Mouse (Mus musculus) urinary bladder, postnatal 25 days (tissue): ENCODE measurements at regions not wholly inside any gene's neighbourhood (a gene's known extent, or its start where the extent isn't known, plus 50 kb on each side); places are given as distances from the start of the nearest gene placed in this dataset.

Experiments used
- DNase-seq: peaks from one replicate; pipeline ENCODE4 v3.0.0; 2022; ENCODE audit warnings: low spot score

GRCm38 (mm10) chr16:53480664-53481063, 1026.8 kb upstream of the Alcam start:
- no peak for DNase-seq

GRCm38 (mm10) chr16:53439511-53439910, 985.6 kb upstream of the Alcam start:
- no peak for DNase-seq

- DNase-seq = no peak
Measured at GRCm38 (mm10) chr16:53418416-53418815, 964.5 kb upstream of the Alcam start.

- no peak for DNase-seq
Measured at GRCm38 (mm10) chr16:53385176-53385575, 931.3 kb upstream of the Alcam start.

GRCm38 (mm10) chr16:53342153-53342552, 888.3 kb upstream of the Alcam start:
- DNase-seq = no peak

- DNase-seq = no peak
Measured at GRCm38 (mm10) chr16:53326353-53326752, 872.5 kb upstream of the Alcam start.

- no peak for DNase-seq
Measured at GRCm38 (mm10) chr16:53292081-53292480, 838.2 kb upstream of the Alcam start.

- DNase-seq = no peak
Measured at GRCm38 (mm10) chr16:53282014-53282413, 828.1 kb upstream of the Alcam start.

GRCm38 (mm10) chr16:53266116-53266515, 812.2 kb upstream of the Alcam start:
- peak; percentile 42 for DNase-seq

- no peak for DNase-seq
Measured at GRCm38 (mm10) chr16:53245365-53245764, 791.5 kb upstream of the Alcam start.

GRCm38 (mm10) chr16:53242126-53242537, 788.3 kb upstream of the Alcam start:
- no peak for DNase-seq

- no peak for DNase-seq
Measured at GRCm38 (mm10) chr16:53218886-53219285, 765.0 kb upstream of the Alcam start.

- no peak for DNase-seq
Measured at GRCm38 (mm10) chr16:53201449-53201848, 747.6 kb upstream of the Alcam start.

- no peak for DNase-seq
Measured at GRCm38 (mm10) chr16:53186444-53186843, 732.6 kb upstream of the Alcam start.

GRCm38 (mm10) chr16:53156352-53156751, 702.5 kb upstream of the Alcam start:
- DNase-seq = no peak

GRCm38 (mm10) chr16:53130677-53131076, 676.8 kb upstream of the Alcam start:
- no peak for DNase-seq

- no peak for DNase-seq
Measured at GRCm38 (mm10) chr16:53108726-53109125, 654.9 kb upstream of the Alcam start.

- DNase-seq = no peak
Measured at GRCm38 (mm10) chr16:53095396-53095929, 641.6 kb upstream of the Alcam start.

GRCm38 (mm10) chr16:53073856-53074568, 620.1 kb upstream of the Alcam start:
- no peak for DNase-seq

- no peak for DNase-seq
Measured at GRCm38 (mm10) chr16:53071887-53072682, 618.2 kb upstream of the Alcam start.

GRCm38 (mm10) chr16:53064151-53064550, 610.3 kb upstream of the Alcam start:
- no peak for DNase-seq

- DNase-seq = no peak
Measured at GRCm38 (mm10) chr16:53063061-53063460, 609.2 kb upstream of the Alcam start.

- no peak for DNase-seq
Measured at GRCm38 (mm10) chr16:53026056-53026455, 572.2 kb upstream of the Alcam start.
